Mouse (Mus musculus): ENCODE data around the gene Tgfbr2. TPM values are rescaled to one million over a fixed set of nuclear protein-coding genes. Genes with fewer than 3 reads are reported as not detected.
A peak's percentile ranks its signal among the peaks of the same experiment; 100 is the strongest.

The Tgfbr2 gene
- total and polyA plus RNA-seq, 3 experiments = 19.6 to 46.3 (median 42.8) TPM

GRCm38 (mm10) chr9:116145231-116145641 is 29.9 kb downstream of the Tgfbr2 start (continued):
- TF ChIP-seq IRF4 (IDR thresholded peaks at IDR 0.05; ENCODE audit: low read depth, low read length) = 0 out of 2 replicates have a peak, but pooled peaks have one; percentile 20
- no peak; the same call in 1 of the 2 replicates for TF ChIP-seq MXI1 (IDR thresholded peaks at IDR 0.05; ENCODE audit: low read depth, low read length)
- TF ChIP-seq HCFC1 (IDR thresholded peaks at IDR 0.05; ENCODE audit: low read depth, low read length) = no peak

GRCm38 (mm10) chr9:116140422-116140821 is 34.7 kb downstream of the Tgfbr2 start:
- Histone ChIP-seq H3K4me2 (ENCODE audit: insufficient read depth, low read depth, poor library complexity, severe bottlenecking) (no peak overlapping the region), H3K36me3 (replicated peaks in 1 of 2; ENCODE audit: control insufficient read depth in 1 of 2, insufficient read depth in 1 of 2, low read length in 1 of 2) (peaks cover 18 to 60% of the 10 kb centered on the region in 2 experiments), H3K9ac (ENCODE audit: insufficient read depth, low read depth) (no peak overlapping the region), H3K9me3 (replicated peaks; ENCODE audit: low read length) (no peaks in the 10 kb centered on the region), H3K4me1 (ENCODE audit: control insufficient read depth in 1 of 2, insufficient read depth in 2 of 2) (peaks cover 41 to 86% of the 10 kb centered on the region in 2 experiments), H3K4me3 (replicated peaks in 1 of 3; ENCODE audit: low read depth in 2 of 3, low read length in 2 of 3, poor library complexity in 1 of 3) (no peak overlapping the region), H3K27me3 (replicated peaks) (no peaks in the 10 kb centered on the region), H3K27ac (ENCODE audit: insufficient read depth, low read depth) (peak overlapping the region; percentile 21; the same call in 1 of the 2 replicates), H3K79me2 (replicated peaks; ENCODE audit: control insufficient read depth, extremely low read depth, insufficient read depth, poor library complexity, severe bottlenecking) (peaks cover 76% of the 10 kb centered on the region)
- no peak for DNase-seq (ENCODE audit: extremely low read depth)
- TF ChIP-seq NRF1 (IDR thresholded peaks at IDR 0.05; ENCODE audit: low read depth, low read length) (no peak), ZKSCAN1 (IDR thresholded peaks at IDR 0.05; ENCODE audit: borderline replicate concordance, low read depth, low read length) (no peak), GABPA (IDR thresholded peaks at IDR 0.05; ENCODE audit: insufficient replicate concordance, low read depth, low read length) (no peak), KAT2A (IDR thresholded peaks at IDR 0.05; ENCODE audit: insufficient replicate concordance, low read length) (no peak), ZC3H11A (IDR thresholded peaks at IDR 0.05; ENCODE audit: low read depth, low read length) (no peak), USF2 (conservative IDR thresholded peaks at IDR 0.05; ENCODE audit: low read depth, low read length) (no peak), JUN (IDR thresholded peaks at IDR 0.05; ENCODE audit: insufficient read depth, low read depth, low read length) (no peak), ZNF384 (IDR thresholded peaks at IDR 0.05; ENCODE audit: low read depth, low read length) (no peak), ETS1 (conservative IDR thresholded peaks at IDR 0.05; ENCODE audit: low read depth, low read length) (no peak), BHLHE40 (IDR thresholded peaks at IDR 0.05; ENCODE audit: low read depth, low read length) (no peak), PAX5 (IDR thresholded peaks at IDR 0.05; ENCODE audit: low read length) (no peak), MAFK (IDR thresholded peaks at IDR 0.05; ENCODE audit: insufficient replicate concordance, low read length) (no peak)
- dilution Hi-C loops (cut with MboI; ENCODE audit: extremely low pct_ligation_motif_present, extremely low pct_unique_long_range_greater_than_20kb, low sequenced_read_pairs) (no loop called here), in situ Hi-C loops (cut with MboI; ENCODE audit: low pct_ligation_motif_present, low pct_unique_long_range_greater_than_20kb, low sequenced_read_pairs) (no loop called here)

GRCm38 (mm10) chr9:116139549-116139948 is 35.6 kb downstream of the Tgfbr2 start:
- peak overlapping the region; percentile 73 for H3K27ac ChIP-seq (ENCODE audit: insufficient read depth, low read depth)
- no peaks in the 10 kb centered on the region for H3K27me3 ChIP-seq (replicated peaks)
- peaks cover 20 to 62% of the 10 kb centered on the region in 2 experiments for H3K36me3 ChIP-seq (replicated peaks in 1 of 2; ENCODE audit: control insufficient read depth in 1 of 2, insufficient read depth in 1 of 2, low read length in 1 of 2)
- H3K4me3 ChIP-seq (replicated peaks in 1 of 3; ENCODE audit: low read depth in 2 of 3, low read length in 2 of 3, poor library complexity in 1 of 3) = no peak overlapping the region
- peak overlapping the region; percentile 47 for H3K9ac ChIP-seq (ENCODE audit: insufficient read depth, low read depth)
- no peaks in the 10 kb centered on the region for H3K9me3 ChIP-seq (replicated peaks; ENCODE audit: low read length)
- H3K79me2 ChIP-seq (replicated peaks; ENCODE audit: control insufficient read depth, extremely low read depth, insufficient read depth, poor library complexity, severe bottlenecking) = peaks cover 77% of the 10 kb centered on the region
- TF ChIP-seq IRF4 (IDR thresholded peaks at IDR 0.05; ENCODE audit: low read depth, low read length) = peak; percentile 23; the same call in 1 of the 2 replicates
- TF ChIP-seq PAX5 (IDR thresholded peaks at IDR 0.05; ENCODE audit: low read length) = no peak
- TF ChIP-seq TBP (conservative IDR thresholded peaks at IDR 0.05; ENCODE audit: low read depth, low read length) = peak; percentile 77; the same call in 1 of the 2 replicates
- dilution Hi-C loops (cut with MboI; ENCODE audit: extremely low pct_ligation_motif_present, extremely low pct_unique_long_range_greater_than_20kb, low sequenced_read_pairs) = no loop called here
- in situ Hi-C loops (cut with MboI; ENCODE audit: low pct_ligation_motif_present, low pct_unique_long_range_greater_than_20kb, low sequenced_read_pairs) = loop anchor here (5.0 to 10.0 kb wide), 2 partner anchors 33 to 245 kb away; no protein-coding TSS in a partner anchor
- peaks cover 40 to 86% of the 10 kb centered on the region in 2 experiments for H3K4me1 ChIP-seq (ENCODE audit: control insufficient read depth in 1 of 2, insufficient read depth in 2 of 2)
- DNase-seq (ENCODE audit: extremely low read depth) = peak; percentile 53
- H3K4me2 ChIP-seq (ENCODE audit: insufficient read depth, low read depth, poor library complexity, severe bottlenecking) = peak overlapping the region; percentile 8

All from CH12.LX (cell line).